Mouse (Mus musculus) layer of hippocampus, adult 8-10 months (tissue): Measurements from ENCODE around the gene Nr0b2. TPM values are rescaled to one million over a fixed set of nuclear protein-coding genes. Genes with fewer than 3 reads are reported as not detected.

ENCODE experiments used
- DNase-seq, 2 experiments: peaks; one replicate each; pipeline ENCODE4 v3.0.0; 2022; ENCODE audit warnings: low spot score in 2 of 2
- microRNA-seq, 2 experiments: library from miRNA; unstranded; fragments of <30 nt; microRNA quantifications; one replicate each; pipeline ENCODE4 v1.2.0; 2022
- total RNA-seq, 4 experiments: library from RNA; stranded (reverse); gene quantifications; 2 replicates each; pipeline ENCODE4 v1.2.4; 2022

Gene Nr0b2
- total RNA-seq, 4 experiments from 2014 or later: not detected

DNA sequence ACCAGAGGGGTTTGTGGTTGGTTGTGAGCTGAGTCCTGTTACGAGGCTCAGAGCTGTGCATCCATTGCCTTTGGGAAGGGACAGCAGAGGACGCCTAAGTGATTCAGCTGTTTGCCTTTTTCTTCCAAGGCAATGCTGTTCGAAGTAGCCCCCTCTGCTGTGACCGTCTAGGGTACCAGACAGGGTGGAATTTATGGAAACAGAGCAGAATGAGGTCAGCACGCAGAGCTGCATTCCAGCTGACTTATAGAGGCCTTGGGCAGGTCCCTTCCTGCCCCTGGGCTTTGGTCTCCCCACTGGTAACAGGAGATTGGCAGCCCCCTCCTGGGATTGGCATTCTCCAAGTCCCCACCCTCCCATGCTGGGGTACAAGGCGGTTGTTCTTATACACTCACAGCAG lies 51.7 kb downstream of the Nr0b2 start:
- no peak for DNase-seq

GRCm38 (mm10) chr4:133605330-133605729 lies 52.2 kb downstream of the Nr0b2 start:
- DNase-seq: no peak

Small RNA genes lying within 50 kb of the gene (microRNA-seq; reads per million reads assigned to microRNA genes)
- 0 reads per million in 2 experiments for gene Gm23158

Other genes starting within 250 kb of the Nr0b2 start
- gene Wdtc1, start 199.9 kb upstream of the Nr0b2 start, total RNA-seq: 10 to 100 TPM; 65.1 to 85.8 (median 72.2) TPM
- gene Slc9a1, start 183.7 kb upstream of the Nr0b2 start, total RNA-seq: 10 to 100 TPM; 62.2 to 66.1 (median 65.1) TPM
- under 1 TPM in 2 of 4 experiments, not detected in 2; 0.14 to 0.31 TPM for gene Tent5b, start 73.2 kb upstream of the Nr0b2 start, total RNA-seq
- 100 to 1,000 TPM; 159 to 177 (median 165) TPM for gene Trnp1, start 54.8 kb upstream of the Nr0b2 start, total RNA-seq
- 1 to 10 TPM in 2 of 4 experiments, under 1 TPM in 2; 0.45 to 2.0 (median 1.2) TPM for gene Kdf1, start 34.4 kb upstream of the Nr0b2 start, total RNA-seq
- 100 to 1,000 TPM; 120 to 138 (median 128) TPM for gene Nudc, start 7.4 kb upstream of the Nr0b2 start, total RNA-seq
- gene Gpatch3, start 21.4 kb downstream of the Nr0b2 start, total RNA-seq: 1 to 10 TPM; 7.5 to 9.8 (median 8.8) TPM
- 10 to 100 TPM in 2 of 4 experiments, 1 to 10 TPM in 2; 9.3 to 11.8 (median 10.3) TPM for gene Gpn2, start 31.0 kb downstream of the Nr0b2 start, total RNA-seq
- 1 to 10 TPM; 1.4 to 3.1 (median 2.1) TPM for gene Sfn, start 48.8 kb downstream of the Nr0b2 start, total RNA-seq
- 10 to 100 TPM; 30.7 to 44.0 (median 42.9) TPM for gene Zdhhc18, start 96.8 kb downstream of the Nr0b2 start, total RNA-seq
- gene Pigv, start 119.3 kb downstream of the Nr0b2 start, total RNA-seq: 10 to 100 TPM in 2 of 4 experiments, 1 to 10 TPM in 2; 9.4 to 13.0 (median 11.3) TPM
- 10 to 100 TPM; 81.3 to 88.3 (median 83.1) TPM for gene Arid1a, start 203.4 kb downstream of the Nr0b2 start, total RNA-seq